Mouse (Mus musculus) brain, embryonic 14.5 days (tissue): Measurements from ENCODE around the gene D6Ertd527e.

ENCODE experiments used
- CTCF ChIP-seq: fragments of 200-500 bp; IDR thresholded peaks from 2 replicates; pipeline ENCODE4 v1.5.1; 2012; ENCODE audit warnings: inconsistent platforms, mild to moderate bottlenecking, moderate library complexity, borderline replicate concordance; ENCODE audit not compliant: insufficient read depth, insufficient read length; ENCODE audit errors: extremely low read depth
- POLR2A ChIP-seq: fragments of 200-500 bp; IDR thresholded peaks from 2 replicates; pipeline ENCODE4 v1.6.1; 2012; ENCODE audit warnings: mild to moderate bottlenecking, inconsistent platforms, borderline replicate concordance; ENCODE audit not compliant: poor library complexity, insufficient read depth, insufficient read length, severe bottlenecking; ENCODE audit errors: extremely low read depth

DNA sequence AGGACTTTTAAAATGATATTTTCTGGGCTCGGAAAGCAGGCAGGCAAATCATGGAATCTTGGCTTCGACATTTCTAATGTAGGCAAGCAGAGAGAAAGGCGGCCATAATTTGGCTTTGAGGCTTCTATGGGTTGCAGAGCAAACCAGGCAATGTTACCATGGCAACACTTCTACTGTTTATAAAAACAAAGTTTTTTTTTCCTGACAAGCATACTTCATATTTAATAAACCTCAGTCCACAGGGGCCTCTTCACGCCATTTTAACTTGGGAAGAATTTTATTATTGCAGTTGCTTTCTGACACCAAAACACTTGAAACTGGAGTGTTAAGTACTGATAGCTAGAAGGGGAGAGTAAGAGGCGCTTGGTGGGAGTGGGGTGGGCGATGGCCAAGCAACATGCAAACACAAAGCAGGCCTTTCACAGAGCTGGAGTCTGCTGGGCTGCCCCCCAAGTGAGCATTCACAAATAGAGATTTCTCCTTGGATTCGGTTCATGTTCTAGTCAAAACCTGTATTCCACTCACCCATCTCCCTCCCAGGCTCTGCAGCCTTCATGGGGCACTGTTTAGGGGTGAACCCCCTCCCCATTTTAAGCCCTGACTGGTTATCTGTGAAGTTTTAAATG lies 4.8 kb upstream of the D6Ertd527e start:
- TF ChIP-seq CTCF (no peak), POLR2A (no peak)
